Mouse (Mus musculus): ENCODE measurements at regions not wholly inside any gene's neighbourhood (a gene's known extent, or its start where the extent isn't known, plus 50 kb on each side); places are given as distances from the start of the nearest gene placed in this dataset.

- DNase-seq (ENCODE audit: low read depth, low spot score) = no peak
These were observed 58.6 kb downstream of the Kcnrg start for GRCm38 (mm10) chr14:61665815-61666214.

- peak; percentile 31 for DNase-seq (ENCODE audit: low read depth, low spot score)
These were observed 65.9 kb downstream of the Kcnrg start for GRCm38 (mm10) chr14:61673184-61673583.

- no peak for DNase-seq (ENCODE audit: low read depth, low spot score)
These were observed 70.8 kb downstream of the Kcnrg start for GRCm38 (mm10) chr14:61678107-61678506.

- DNase-seq (ENCODE audit: low read depth, low spot score) = peak; percentile 86
These were observed 73.8 kb downstream of the Kcnrg start for GRCm38 (mm10) chr14:61680818-61681707.

GRCm38 (mm10) chr14:61681708-61682701, 74.7 kb downstream of the Kcnrg start:
- DNase-seq (ENCODE audit: low read depth, low spot score) = peak; percentile 92

- DNase-seq (ENCODE audit: low read depth, low spot score) = peak; percentile 75
These were observed 75.6 kb downstream of the Kcnrg start for GRCm38 (mm10) chr14:61682721-61683355.

- DNase-seq (ENCODE audit: low read depth, low spot score) = no peak
These were observed 76.1 kb downstream of the Kcnrg start for GRCm38 (mm10) chr14:61683356-61683740.

- DNase-seq (ENCODE audit: low read depth, low spot score) = peak; percentile 56
These were observed 76.6 kb downstream of the Kcnrg start for GRCm38 (mm10) chr14:61683791-61684411.

GRCm38 (mm10) chr14:61684473-61685230, 77.4 kb downstream of the Kcnrg start:
- peak; percentile 48 for DNase-seq (ENCODE audit: low read depth, low spot score)

- no peak for DNase-seq (ENCODE audit: low read depth, low spot score)
These were observed 78.1 kb downstream of the Kcnrg start for GRCm38 (mm10) chr14:61685231-61685800.

GRCm38 (mm10) chr14:61686101-61686691, 78.9 kb downstream of the Kcnrg start:
- DNase-seq (ENCODE audit: low read depth, low spot score) = peak; percentile 39

- DNase-seq (ENCODE audit: low read depth, low spot score) = peak; percentile 57
These were observed 79.6 kb downstream of the Kcnrg start for GRCm38 (mm10) chr14:61686821-61687341.

- DNase-seq (ENCODE audit: low read depth, low spot score) = peak; percentile 29
These were observed 80.2 kb downstream of the Kcnrg start for GRCm38 (mm10) chr14:61687346-61688012.

GRCm38 (mm10) chr14:61688013-61688520, 80.8 kb downstream of the Kcnrg start:
- DNase-seq (ENCODE audit: low read depth, low spot score) = no peak

GRCm38 (mm10) chr14:61688666-61689065, 81.4 kb downstream of the Kcnrg start:
- peak; percentile 27 for DNase-seq (ENCODE audit: low read depth, low spot score)

GRCm38 (mm10) chr14:61689281-61689680, 82.0 kb downstream of the Kcnrg start:
- DNase-seq (ENCODE audit: low read depth, low spot score) = peak; percentile 47

- no peak for DNase-seq (ENCODE audit: low read depth, low spot score)
These were observed 82.5 kb downstream of the Kcnrg start for GRCm38 (mm10) chr14:61689776-61690175.

- no peak for DNase-seq (ENCODE audit: low read depth, low spot score)
These were observed 84.6 kb downstream of the Kcnrg start for GRCm38 (mm10) chr14:61691785-61692372.
